Mouse (Mus musculus) liver, postnatal 0 days (tissue): Measurements from ENCODE around the gene Zbtb20.

Source experiments
- CTCF ChIP-seq: sonication (generic); IDR thresholded peaks from 2 replicates; pipeline ENCODE4 v1.5.1; 2016; ENCODE audit warnings: antibody characterized with exemption, low read depth
- EP300 ChIP-seq: IDR thresholded peaks from 2 replicates; pipeline ENCODE4 v1.6.1; 2016; ENCODE audit warnings: antibody characterized with exemption, low read depth, mild to moderate bottlenecking

DNA sequence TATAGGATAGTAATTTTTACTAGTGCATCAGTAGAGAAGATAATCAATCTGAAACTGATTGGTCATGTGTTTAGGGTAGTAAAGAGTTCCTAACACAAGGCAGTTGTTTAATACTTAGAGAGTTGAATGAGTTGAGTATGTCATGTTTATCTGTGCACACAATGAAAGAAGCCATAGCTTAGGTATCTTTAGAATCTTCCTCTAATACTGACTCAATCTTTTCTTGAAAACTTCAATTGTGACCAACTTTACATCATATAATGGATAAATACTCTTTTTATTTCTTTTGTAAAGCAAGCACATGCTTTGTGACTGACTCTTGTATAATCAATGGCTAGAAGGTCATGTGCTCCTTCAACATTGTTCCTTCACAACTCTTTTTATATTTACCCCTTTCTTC, 524.4 kb downstream of the Zbtb20 start:
- TF ChIP-seq CTCF (no peak), EP300 (no peak)
